Mouse (Mus musculus) thymus, adult 18-20 months (tissue): ENCODE measurements around the gene Fam131c.
A peak's percentile ranks its signal among the peaks of the same experiment; 100 is the strongest.

Source experiments
- DNase-seq, 2 experiments: peaks; one replicate each; pipeline ENCODE4 v3.0.0; 2022; ENCODE audit warnings: mixed read lengths in 2 of 2

Fam131c gene

GRCm38 (mm10) chr4:141415924-141416323 lies 47.9 kb downstream of the Fam131c start, which contains the start of gene Clcnkb:
TSS of gene Clcnkb (minus strand) at chr4:141416014.
- DNase-seq: no peak

GRCm38 (mm10) chr4:141419398-141420191 lies 51.6 kb downstream of the Fam131c start:
- peak in 1 of 2 experiments; percentile 22 for DNase-seq

GRCm38 (mm10) chr4:141420192-141420829 lies 52.3 kb downstream of the Fam131c start, which contains the start of gene Hspb7:
TSS of gene Hspb7 (plus strand) at chr4:141420779.
- no peak for DNase-seq

GRCm38 (mm10) chr4:141420886-141421285 lies 52.9 kb downstream of the Fam131c start:
- no peak for DNase-seq

GRCm38 (mm10) chr4:141421423-141421822 lies 53.4 kb downstream of the Fam131c start:
- DNase-seq: no peak

GRCm38 (mm10) chr4:141422841-141423240 lies 54.8 kb downstream of the Fam131c start:
- DNase-seq: no peak

GRCm38 (mm10) chr4:141423288-141423687 lies 55.3 kb downstream of the Fam131c start:
- DNase-seq: no peak

- no peak for DNase-seq
These were observed 55.8 kb downstream of the Fam131c start for GRCm38 (mm10) chr4:141423691-141424431.

- DNase-seq: peak in 1 of 2 experiments; percentile 32
These were observed 57.8 kb downstream of the Fam131c start for GRCm38 (mm10) chr4:141425484-141426479.

- no peak for DNase-seq
These were observed 59.1 kb downstream of the Fam131c start for GRCm38 (mm10) chr4:141426796-141427745.

- DNase-seq: no peak
These were observed 59.9 kb downstream of the Fam131c start for GRCm38 (mm10) chr4:141427921-141428320.

GRCm38 (mm10) chr4:141429381-141429780 lies 61.4 kb downstream of the Fam131c start:
- DNase-seq: no peak

GRCm38 (mm10) chr4:141429847-141430246 lies 61.8 kb downstream of the Fam131c start:
- no peak for DNase-seq

GRCm38 (mm10) chr4:141430997-141431396 lies 63.0 kb downstream of the Fam131c start:
- peak in 1 of 2 experiments; percentile 46 for DNase-seq

- no peak for DNase-seq
These were observed 64.6 kb downstream of the Fam131c start for GRCm38 (mm10) chr4:141432666-141433065.

- DNase-seq: no peak
These were observed 65.2 kb downstream of the Fam131c start for GRCm38 (mm10) chr4:141433191-141433590.
